Comparison of ENCODE assay signal across 16 mouse cellular contexts in the genomic region with DNA sequence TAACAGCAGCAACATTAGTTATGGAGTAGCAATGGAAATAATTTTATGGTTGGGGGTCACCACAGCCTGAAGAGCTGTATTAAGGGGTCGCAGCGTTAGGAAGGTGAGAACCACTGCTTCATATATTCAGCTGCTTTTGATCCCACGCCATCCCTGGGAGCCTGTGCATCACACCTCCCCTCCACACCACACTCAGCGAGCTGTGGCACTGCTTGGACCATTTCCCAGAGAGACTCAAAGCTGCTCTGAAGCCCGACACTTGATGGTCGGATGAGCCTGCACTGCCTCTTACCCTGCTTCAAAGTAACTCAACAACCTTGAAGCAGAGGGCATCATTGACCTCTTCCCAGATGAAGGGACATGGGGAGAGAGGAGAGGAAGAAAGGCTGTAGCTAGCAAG.
A peak's percentile ranks its signal among the peaks of the same experiment; 100 is the strongest.
DNase-seq lines count a peak whose midpoint lies in the region; TF ChIP-seq lines count a peak whose summit lies in the region.
"Had no signal": no experiment of that assay in that cellular context is flagged by ENCODE, and none has a peak within 500 bp of the region (broad histone marks: within the 10 kb centered on the region; RNA-seq: fewer than 3 reads in every experiment).

No protein-coding gene starts in this region.

- no peak for TF ChIP-seq POLR2A in brain, embryonic 14.5 days (IDR thresholded peaks at IDR 0.05; ENCODE audit: borderline replicate concordance, extremely low read depth, insufficient read depth, insufficient read length, poor library complexity, severe bottlenecking)

- intact Hi-C loops in left cerebral cortex, postnatal 14 days (cut with DNase I), result no loop called here

- TF ChIP-seq CTCF in brain, embryonic 14.5 days (IDR thresholded peaks at IDR 0.05; ENCODE audit: borderline replicate concordance, extremely low read depth, insufficient read depth, insufficient read length), result no peak

- DNase-seq in left cerebral cortex, postnatal 14 days (ENCODE audit: low spot score in 2 of 2), result peak; percentile 22 to 31
- no peak for DNase-seq in left cerebral cortex, adult 8-10 months (ENCODE audit: low spot score in 2 of 2)
- peak; percentile 11 to 37 for DNase-seq in right cerebral cortex, adult 2 months (ENCODE audit: low spot score in 2 of 2)
- no peak for DNase-seq in right cerebral cortex, postnatal 4 days
- peak; percentile 57 for DNase-seq in brain, adult 2 months (ENCODE audit: low read depth, low spot score)
- peak; percentile 62 for DNase-seq in brain, embryonic 14.5 days (ENCODE audit: low read depth)
- DNase-seq in thymus, postnatal 25 days, result no peak
- DNase-seq: adrenal gland, adult 2 months; adrenal gland, postnatal 10 days; adrenal gland, postnatal 25 days; cerebellum, adult 11 months; cerebellum, adult 18-20 months; cerebellum, adult 8-10 months; cerebellum, adult 9-11 months; cerebellum, postnatal 36 days; embryo, embryonic 11 days had no signal

Comparison
In these comparisons a context has a peak if more than half of its experiments do, and no peak if none do; other contexts are left out.
1. DNase-seq: peak in left cerebral cortex, postnatal 14 days (2 of 2), right cerebral cortex, adult 2 months (2 of 2), brain, adult 2 months (single experiment) and brain, embryonic 14.5 days (single experiment); none in left cerebral cortex, adult 8-10 months (0 of 2), right cerebral cortex, postnatal 4 days (single experiment) and thymus, postnatal 25 days (single experiment).